Mouse (Mus musculus) urinary bladder, postnatal 36 days (tissue): Measurements from ENCODE around the gene Plxnd1.

ENCODE experiments used
- DNase-seq, 2 experiments: peaks; one replicate each; pipeline ENCODE4 v3.0.0; 2022; ENCODE audit warnings: low spot score in 2 of 2, mixed read lengths in 1 of 2

The Plxnd1 gene

GRCm38 (mm10) chr6:115999227-115999626 lies 4.4 kb upstream of the Plxnd1 start:
- no peak for DNase-seq

GRCm38 (mm10) chr6:115998758-115999157 lies 4.0 kb upstream of the Plxnd1 start:
- no peak for DNase-seq

GRCm38 (mm10) chr6:115997726-115998311 lies 3.0 kb upstream of the Plxnd1 start:
- no peak for DNase-seq

- no peak for DNase-seq
These were observed 1.5 kb upstream of the Plxnd1 start for GRCm38 (mm10) chr6:115996171-115996851.

GRCm38 (mm10) chr6:115995531-115995941 lies 731 bp upstream of the Plxnd1 start:
- DNase-seq: no peak

GRCm38 (mm10) chr6:115994146-115994876 lies 494 bp downstream of the Plxnd1 start:
- no peak for DNase-seq

GRCm38 (mm10) chr6:115993463-115994145 lies 1.2 kb downstream of the Plxnd1 start:
- no peak for DNase-seq

- no peak for DNase-seq
These were observed 1.8 kb downstream of the Plxnd1 start for GRCm38 (mm10) chr6:115992981-115993380.

- no peak for DNase-seq
These were observed 2.8 kb downstream of the Plxnd1 start for GRCm38 (mm10) chr6:115991881-115992620.

GRCm38 (mm10) chr6:115991108-115991880 lies 3.5 kb downstream of the Plxnd1 start:
- DNase-seq: no peak

- DNase-seq: no peak
These were observed 4.3 kb downstream of the Plxnd1 start for GRCm38 (mm10) chr6:115990479-115990878.

- no peak for DNase-seq
These were observed 4.7 kb downstream of the Plxnd1 start for GRCm38 (mm10) chr6:115990056-115990455.

- DNase-seq: no peak
These were observed 5.2 kb downstream of the Plxnd1 start for GRCm38 (mm10) chr6:115989607-115990006.

GRCm38 (mm10) chr6:115989032-115989431 lies 5.8 kb downstream of the Plxnd1 start:
- DNase-seq: no peak

GRCm38 (mm10) chr6:115987096-115987747 lies 7.6 kb downstream of the Plxnd1 start:
- no peak for DNase-seq

- no peak for DNase-seq
These were observed 8.2 kb downstream of the Plxnd1 start for GRCm38 (mm10) chr6:115986472-115987095.

- no peak for DNase-seq
These were observed 9.2 kb downstream of the Plxnd1 start for GRCm38 (mm10) chr6:115985622-115986021.

GRCm38 (mm10) chr6:115984580-115984979 lies 10.2 kb downstream of the Plxnd1 start:
- DNase-seq: no peak

- DNase-seq: no peak
These were observed 11.3 kb downstream of the Plxnd1 start for GRCm38 (mm10) chr6:115983306-115984038.
